Comparison of ENCODE assay signal across 8 mouse cellular contexts in genomic region chr3:157946843-157947358, GRCm38 (mm10). TPM values are rescaled to one million over a fixed set of nuclear protein-coding genes. Genes with fewer than 3 reads are reported as not detected.
DNase-seq lines count a peak whose midpoint lies in the region; ATAC-seq and TF ChIP-seq lines count a peak whose summit lies in the region.

Gene Ankrd13c (plus strand): TSS chr3:157947239.

- peak within 1 kb of the TSS; percentile 98 for H3K4me3 ChIP-seq in embryonic facial prominence, embryonic 13.5 days
- peak within 1 kb of the TSS; percentile 97 for H3K4me3 ChIP-seq in kidney, adult 2 months (ENCODE audit: insufficient read depth, low read depth, low read length)
- H3K4me3 ChIP-seq in limb, embryonic 12.5 days (replicated peaks), result peak within 1 kb of the TSS; percentile 99
- H3K4me3 ChIP-seq in midbrain, embryonic 15.5 days, result peak within 1 kb of the TSS; percentile 95
- H3K4me3 ChIP-seq in spleen, adult 2 months (ENCODE audit: extremely low read depth, insufficient read depth, insufficient read length), result peak within 1 kb of the TSS; percentile 89

- 0 out of 2 replicates have a peak, but pooled peaks cover 4% of the 10 kb centered on the region for H3K36me3 ChIP-seq in embryonic facial prominence, embryonic 13.5 days
- no peaks in the 10 kb centered on the region for H3K36me3 ChIP-seq in kidney, adult 2 months (ENCODE audit: control insufficient read depth, insufficient read depth, low read length)
- peaks cover 5% of the 10 kb centered on the region for H3K36me3 ChIP-seq in limb, embryonic 12.5 days
- no peaks in the 10 kb centered on the region for H3K36me3 ChIP-seq in midbrain, embryonic 15.5 days (replicated peaks)
- H3K36me3 ChIP-seq in spleen, adult 2 months (ENCODE audit: control insufficient read depth, insufficient read depth, low read length), result no peaks in the 10 kb centered on the region

- ATAC-seq in embryonic facial prominence, embryonic 13.5 days (ENCODE audit: insufficient number of reproducible peaks, insufficient read depth, low FRiP score, low TSS enrichment, low read depth), result peak; percentile 97
- ATAC-seq in limb, embryonic 12.5 days (ENCODE audit: insufficient number of reproducible peaks, insufficient read depth, low FRiP score, low TSS enrichment, low read depth), result peak; percentile 97
- peak; percentile 99 for ATAC-seq in midbrain, embryonic 15.5 days (replicated peaks)

- H3K27me3 ChIP-seq in embryonic facial prominence, embryonic 13.5 days, result no peaks in the 10 kb centered on the region
- H3K27me3 ChIP-seq in kidney, adult 2 months (replicated peaks; ENCODE audit: control insufficient read depth, insufficient read depth, low read length), result no peaks in the 10 kb centered on the region
- H3K27me3 ChIP-seq in limb, embryonic 12.5 days, result no peaks in the 10 kb centered on the region
- H3K27me3 ChIP-seq in midbrain, embryonic 15.5 days (replicated peaks), result no peaks in the 10 kb centered on the region
- H3K27me3 ChIP-seq in spleen, adult 2 months (ENCODE audit: control insufficient read depth, insufficient read depth, low read length), result no peaks in the 10 kb centered on the region; the same call in 1 of the 2 replicates

- peak; percentile 33 for TF ChIP-seq POLR2A in kidney, adult 2 months (IDR thresholded peaks at IDR 0.05; ENCODE audit: low read depth, low read length)
- peak; percentile 52 for TF ChIP-seq POLR2A in spleen, adult 2 months (IDR thresholded peaks at IDR 0.05; ENCODE audit: low read depth, low read length)

- H3K4me2 ChIP-seq in embryonic facial prominence, embryonic 13.5 days, result peak within 1 kb of the TSS; percentile 91
- H3K4me2 ChIP-seq in limb, embryonic 12.5 days, result peak within 1 kb of the TSS; percentile 92
- H3K4me2 ChIP-seq in midbrain, embryonic 15.5 days, result peak within 1 kb of the TSS; percentile 91

- DNase-seq in 3134 (ENCODE audit: extremely low read depth, insufficient read length, low spot score), result peak; percentile 94
- peak; percentile 91 to 93 for DNase-seq in adrenal gland, postnatal 36 days
- DNase-seq in heart, adult 18-20 months, result peak; percentile 94 to 95
- peak; percentile 97 for DNase-seq in kidney, adult 2 months
- peak; percentile 88 to 92 for DNase-seq in spleen, adult 2 months (ENCODE audit: low read depth in 1 of 2, low spot score in 2 of 2)

- H3K9ac ChIP-seq in embryonic facial prominence, embryonic 13.5 days, result peak within 1 kb of the TSS; percentile 96
- H3K9ac ChIP-seq in limb, embryonic 12.5 days (replicated peaks), result peak within 1 kb of the TSS; percentile 96
- peak within 1 kb of the TSS; percentile 97 for H3K9ac ChIP-seq in midbrain, embryonic 15.5 days

- no peaks in the 10 kb centered on the region for H3K9me3 ChIP-seq in embryonic facial prominence, embryonic 13.5 days
- no peaks in the 10 kb centered on the region for H3K9me3 ChIP-seq in limb, embryonic 12.5 days
- no peaks in the 10 kb centered on the region for H3K9me3 ChIP-seq in midbrain, embryonic 15.5 days

- peaks cover 13% of the 10 kb centered on the region for H3K4me1 ChIP-seq in embryonic facial prominence, embryonic 13.5 days
- H3K4me1 ChIP-seq in kidney, adult 2 months (ENCODE audit: control insufficient read depth, insufficient read depth, low read length), result peaks cover 6% of the 10 kb centered on the region; the same call in 1 of the 2 replicates
- H3K4me1 ChIP-seq in limb, embryonic 12.5 days (replicated peaks), result peaks cover 12% of the 10 kb centered on the region
- peaks cover 32% of the 10 kb centered on the region for H3K4me1 ChIP-seq in midbrain, embryonic 15.5 days
- H3K4me1 ChIP-seq in spleen, adult 2 months (ENCODE audit: control insufficient read depth, insufficient read depth, insufficient read length), result peaks cover 5% of the 10 kb centered on the region

- peak within 1 kb of the TSS; percentile 99 for H3K27ac ChIP-seq in embryonic facial prominence, embryonic 13.5 days
- peak within 1 kb of the TSS; percentile 100 for H3K27ac ChIP-seq in kidney, adult 2 months (ENCODE audit: insufficient read depth, low read depth, low read length)
- H3K27ac ChIP-seq in limb, embryonic 12.5 days, result peak within 1 kb of the TSS; percentile 98
- peak within 1 kb of the TSS; percentile 99 for H3K27ac ChIP-seq in midbrain, embryonic 15.5 days
- peak within 1 kb of the TSS; percentile 100 for H3K27ac ChIP-seq in spleen, adult 2 months (ENCODE audit: insufficient read depth, low read length)

- TF ChIP-seq CTCF in kidney, adult 2 months (conservative IDR thresholded peaks at IDR 0.05; ENCODE audit: insufficient read depth, insufficient read length, low read depth, low read length), result no peak
- no peak for TF ChIP-seq CTCF in spleen, adult 2 months (IDR thresholded peaks at IDR 0.05; ENCODE audit: extremely low read depth, insufficient read depth, insufficient read length, insufficient replicate concordance)

- WGBS in embryonic facial prominence, embryonic 13.5 days, result under 1% methylated on average over 45 of the region's 45 CpGs
- under 1% methylated on average over 45 of the region's 45 CpGs for WGBS in kidney, adult 2 months
- WGBS in limb, embryonic 12.5 days, result under 1% methylated on average over 45 of the region's 45 CpGs
- WGBS in midbrain, embryonic 15.5 days, result under 1% methylated on average over 45 of the region's 45 CpGs
- under 1% methylated on average over 45 of the region's 45 CpGs for WGBS in spleen, adult 2 months

RNA-seq across cellular contexts. Expression of gene Ankrd13c, which starts in this region (rescaled TPM):
- 10 to 100 TPM; 85.8 to 98.9 TPM for total RNA-seq in adrenal gland, postnatal 36 days (2021)
- 18.7 and 19.4 TPM in 2 replicates for polyA plus RNA-seq in embryonic facial prominence, embryonic 13.5 days (2015; fragmentation: Nextera tagmentation; extraction: Ambion mirVana)
- 10 to 100 TPM; 26.1 to 26.9 TPM for total RNA-seq in heart, adult 18-20 months (2021)
- 63.1 and 73.4 TPM in 2 replicates for polyA plus RNA-seq in kidney, adult 2 months (2012; rRNA removed)
- 18.3 and 19.1 TPM in 2 replicates for polyA plus RNA-seq in limb, embryonic 12.5 days (2016; fragmentation: Nextera tagmentation; extraction: Ambion mirVana)
- polyA plus RNA-seq in midbrain, embryonic 15.5 days (2015; fragmentation: Nextera tagmentation; extraction: Ambion mirVana), result 25.9 and 26.4 TPM in 2 replicates
- polyA plus RNA-seq in spleen, adult 2 months (2012; rRNA removed), result 9.3 and 17.7 TPM in 2 replicates

Comparison
In these comparisons a context has a peak if more than half of its experiments do, and no peak if none do; other contexts are left out.
1. Peak in every context shown above with its lines: DNase-seq, ATAC-seq, H3K4me3 ChIP-seq and H3K27ac ChIP-seq.